Mouse (Mus musculus): ENCODE results near the gene Nostrin. TPM values are rescaled to one million over a fixed set of nuclear protein-coding genes. Genes with fewer than 3 reads are reported as not detected.

The Nostrin gene
- polyA plus RNA-seq, 1 experiment from 2014 or later, result 0.68 TPM

- WGBS, result 68% methylated on average over 7 of the region's 7 CpGs
- Histone ChIP-seq H3K27ac (ENCODE audit: low read depth, low read length) (no peak overlapping the region), H3K4me1 (replicated peaks; ENCODE audit: control insufficient read depth, insufficient read depth, low read length) (no peaks in the 10 kb centered on the region), H3K36me3 (ENCODE audit: control insufficient read depth, insufficient read depth, low read length) (no peaks in the 10 kb centered on the region), H3K4me2 (replicated peaks; ENCODE audit: low read depth, low read length) (no peak overlapping the region), H3K9me3 (ENCODE audit: control insufficient read depth, low read length) (no peaks in the 10 kb centered on the region), H3K9ac (ENCODE audit: low read depth, low read length) (no peak overlapping the region), H3K4me3 (ENCODE audit: low read depth, low read length) (no peak overlapping the region), H3K27me3 (ENCODE audit: control insufficient read depth, insufficient read depth, low read length) (no peaks in the 10 kb centered on the region)
- ATAC-seq (ENCODE audit: low FRiP score) (no peak), DNase-seq (ENCODE audit: low spot score) (no peak)
Observed at GRCm38 (mm10) chr2:69156283-69156682, 20.7 kb downstream of the Nostrin start.

- H3K4me1 ChIP-seq (replicated peaks; ENCODE audit: control insufficient read depth, insufficient read depth, low read length), result no peaks in the 10 kb centered on the region
- H3K9me3 ChIP-seq (ENCODE audit: control insufficient read depth, low read length), result no peaks in the 10 kb centered on the region
- H3K9ac ChIP-seq (ENCODE audit: low read depth, low read length), result no peak overlapping the region
- H3K27ac ChIP-seq (ENCODE audit: low read depth, low read length), result no peak overlapping the region
- no peak overlapping the region for H3K4me3 ChIP-seq (ENCODE audit: low read depth, low read length)
- no peaks in the 10 kb centered on the region for H3K36me3 ChIP-seq (ENCODE audit: control insufficient read depth, insufficient read depth, low read length)
- no peaks in the 10 kb centered on the region for H3K27me3 ChIP-seq (ENCODE audit: control insufficient read depth, insufficient read depth, low read length)
- DNase-seq (ENCODE audit: low spot score) (no peak), ATAC-seq (ENCODE audit: low FRiP score) (no peak)
- H3K4me2 ChIP-seq (replicated peaks; ENCODE audit: low read depth, low read length), result no peak overlapping the region
Observed at GRCm38 (mm10) chr2:69158907-69159306, 23.3 kb downstream of the Nostrin start.

- no peak for DNase-seq (ENCODE audit: low spot score)
- no peak overlapping the region for H3K9ac ChIP-seq (ENCODE audit: low read depth, low read length)
- H3K4me2 ChIP-seq (replicated peaks; ENCODE audit: low read depth, low read length), result no peak overlapping the region
- H3K27me3 ChIP-seq (ENCODE audit: control insufficient read depth, insufficient read depth, low read length), result no peaks in the 10 kb centered on the region
- WGBS, result 82% methylated on average over 9 of the region's 9 CpGs
- no peaks in the 10 kb centered on the region for H3K36me3 ChIP-seq (ENCODE audit: control insufficient read depth, insufficient read depth, low read length)
- H3K4me1 ChIP-seq (replicated peaks; ENCODE audit: control insufficient read depth, insufficient read depth, low read length), result no peaks in the 10 kb centered on the region
- no peaks in the 10 kb centered on the region for H3K9me3 ChIP-seq (ENCODE audit: control insufficient read depth, low read length)
- no peak for ATAC-seq (ENCODE audit: low FRiP score)
- no peak overlapping the region for H3K27ac ChIP-seq (ENCODE audit: low read depth, low read length)
- H3K4me3 ChIP-seq (ENCODE audit: low read depth, low read length), result no peak overlapping the region
Observed at GRCm38 (mm10) chr2:69170395-69171077, 34.9 kb downstream of the Nostrin start.

- H3K4me3 ChIP-seq (ENCODE audit: low read depth, low read length), result no peak overlapping the region
- H3K36me3 ChIP-seq (ENCODE audit: control insufficient read depth, insufficient read depth, low read length), result no peaks in the 10 kb centered on the region
- no peak overlapping the region for H3K27ac ChIP-seq (ENCODE audit: low read depth, low read length)
- DNase-seq (ENCODE audit: low spot score), result no peak
- no peak overlapping the region for H3K4me2 ChIP-seq (replicated peaks; ENCODE audit: low read depth, low read length)
- WGBS, result 82% methylated on average over 5 of the region's 5 CpGs
- no peak for ATAC-seq (ENCODE audit: low FRiP score)
- no peaks in the 10 kb centered on the region for H3K4me1 ChIP-seq (replicated peaks; ENCODE audit: control insufficient read depth, insufficient read depth, low read length)
- no peaks in the 10 kb centered on the region for H3K27me3 ChIP-seq (ENCODE audit: control insufficient read depth, insufficient read depth, low read length)
- no peaks in the 10 kb centered on the region for H3K9me3 ChIP-seq (ENCODE audit: control insufficient read depth, low read length)
- no peak overlapping the region for H3K9ac ChIP-seq (ENCODE audit: low read depth, low read length)
Observed at GRCm38 (mm10) chr2:69175296-69175695, 39.7 kb downstream of the Nostrin start.

GRCm38 (mm10) chr2:69179721-69180120 lies 44.1 kb downstream of the Nostrin start:
- 93% methylated on average over 4 of the region's 4 CpGs for WGBS
- ATAC-seq (ENCODE audit: low FRiP score), result no peak
- Histone ChIP-seq H3K27ac (ENCODE audit: low read depth, low read length) (no peak overlapping the region), H3K9ac (ENCODE audit: low read depth, low read length) (no peak overlapping the region), H3K27me3 (ENCODE audit: control insufficient read depth, insufficient read depth, low read length) (no peaks in the 10 kb centered on the region), H3K4me3 (ENCODE audit: low read depth, low read length) (no peak overlapping the region), H3K4me2 (replicated peaks; ENCODE audit: low read depth, low read length) (no peak overlapping the region), H3K36me3 (ENCODE audit: control insufficient read depth, insufficient read depth, low read length) (no peaks in the 10 kb centered on the region), H3K9me3 (ENCODE audit: control insufficient read depth, low read length) (no peaks in the 10 kb centered on the region), H3K4me1 (replicated peaks; ENCODE audit: control insufficient read depth, insufficient read depth, low read length) (no peaks in the 10 kb centered on the region)
- no peak for DNase-seq (ENCODE audit: low spot score)

GRCm38 (mm10) chr2:69187990-69188389 lies 52.4 kb downstream of the Nostrin start:
- ATAC-seq (ENCODE audit: low FRiP score), result no peak
- 91% methylated on average over 2 of the region's 2 CpGs for WGBS
- no peak overlapping the region for H3K9ac ChIP-seq (ENCODE audit: low read depth, low read length)

GRCm38 (mm10) chr2:69188732-69189131 lies 53.1 kb downstream of the Nostrin start:
- Histone ChIP-seq H3K4me1 (replicated peaks; ENCODE audit: control insufficient read depth, insufficient read depth, low read length) (no peaks in the 10 kb centered on the region), H3K9ac (ENCODE audit: low read depth, low read length) (no peak overlapping the region), H3K27ac (ENCODE audit: low read depth, low read length) (no peak overlapping the region), H3K4me3 (ENCODE audit: low read depth, low read length) (no peak overlapping the region), H3K9me3 (ENCODE audit: control insufficient read depth, low read length) (no peaks in the 10 kb centered on the region), H3K4me2 (replicated peaks; ENCODE audit: low read depth, low read length) (no peak overlapping the region), H3K36me3 (ENCODE audit: control insufficient read depth, insufficient read depth, low read length) (0 out of 2 replicates have a peak, but pooled peaks cover 3% of the 10 kb centered on the region), H3K27me3 (ENCODE audit: control insufficient read depth, insufficient read depth, low read length) (no peaks in the 10 kb centered on the region)
- WGBS, result 93% methylated on average over 6 of the region's 6 CpGs
- no peak for ATAC-seq (ENCODE audit: low FRiP score)
- no peak for DNase-seq (ENCODE audit: low spot score)

More at GRCm38 (mm10) chr2:69187990-69188389, 52.4 kb downstream of the Nostrin start:
- Histone ChIP-seq H3K36me3 (ENCODE audit: control insufficient read depth, insufficient read depth, low read length) (no peaks in the 10 kb centered on the region), H3K4me1 (replicated peaks; ENCODE audit: control insufficient read depth, insufficient read depth, low read length) (no peaks in the 10 kb centered on the region), H3K9me3 (ENCODE audit: control insufficient read depth, low read length) (no peaks in the 10 kb centered on the region), H3K27ac (ENCODE audit: low read depth, low read length) (no peak overlapping the region), H3K4me2 (replicated peaks; ENCODE audit: low read depth, low read length) (no peak overlapping the region), H3K27me3 (ENCODE audit: control insufficient read depth, insufficient read depth, low read length) (no peaks in the 10 kb centered on the region), H3K4me3 (ENCODE audit: low read depth, low read length) (no peak overlapping the region)
- no peak for DNase-seq (ENCODE audit: low spot score)

GRCm38 (mm10) chr2:69189222-69189621 lies 53.6 kb downstream of the Nostrin start:
- 0 out of 2 replicates have a peak, but pooled peaks cover 4% of the 10 kb centered on the region for H3K36me3 ChIP-seq (ENCODE audit: control insufficient read depth, insufficient read depth, low read length)
- ATAC-seq (ENCODE audit: low FRiP score), result no peak
- no peak for DNase-seq (ENCODE audit: low spot score)
- H3K4me1 ChIP-seq (replicated peaks; ENCODE audit: control insufficient read depth, insufficient read depth, low read length), result no peaks in the 10 kb centered on the region
- H3K9me3 ChIP-seq (ENCODE audit: control insufficient read depth, low read length), result no peaks in the 10 kb centered on the region
- WGBS, result 79% methylated on average over 4 of the region's 4 CpGs
- H3K4me3 ChIP-seq (ENCODE audit: low read depth, low read length), result no peak overlapping the region
- no peak overlapping the region for H3K9ac ChIP-seq (ENCODE audit: low read depth, low read length)
- no peaks in the 10 kb centered on the region for H3K27me3 ChIP-seq (ENCODE audit: control insufficient read depth, insufficient read depth, low read length)
- H3K27ac ChIP-seq (ENCODE audit: low read depth, low read length), result no peak overlapping the region
- H3K4me2 ChIP-seq (replicated peaks; ENCODE audit: low read depth, low read length), result no peak overlapping the region

- 89% methylated on average over 5 of the region's 5 CpGs for WGBS
- Histone ChIP-seq H3K27me3 (ENCODE audit: control insufficient read depth, insufficient read depth, low read length) (no peaks in the 10 kb centered on the region), H3K9me3 (ENCODE audit: control insufficient read depth, low read length) (no peaks in the 10 kb centered on the region), H3K4me3 (ENCODE audit: low read depth, low read length) (no peak overlapping the region), H3K4me1 (replicated peaks; ENCODE audit: control insufficient read depth, insufficient read depth, low read length) (no peaks in the 10 kb centered on the region), H3K9ac (ENCODE audit: low read depth, low read length) (no peak overlapping the region), H3K27ac (ENCODE audit: low read depth, low read length) (no peak overlapping the region), H3K36me3 (ENCODE audit: control insufficient read depth, insufficient read depth, low read length) (0 out of 2 replicates have a peak, but pooled peaks cover 4% of the 10 kb centered on the region), H3K4me2 (replicated peaks; ENCODE audit: low read depth, low read length) (no peak overlapping the region)
- no peak for ATAC-seq (ENCODE audit: low FRiP score)
- no peak for DNase-seq (ENCODE audit: low spot score)
Observed at GRCm38 (mm10) chr2:69191059-69191458, 55.5 kb downstream of the Nostrin start.

All from hindbrain, embryonic 11.5 days (tissue).